Mouse (Mus musculus) megakaryocyte-erythroid progenitor cell, adult 5-6 weeks (primary cell): Measurements from ENCODE around the gene Fam221a. TPM values are rescaled to one million over a fixed set of nuclear protein-coding genes. Genes with fewer than 3 reads are reported as not detected.
"Not testable (repeated sequence)": the region's sequence is repeated elsewhere in the genome, so short reads cannot be mapped to it uniquely, and the experiment has no call there.

Source experiments
- ATAC-seq: replicated peaks from 2 replicates; pipeline ENCODE4 v1.8.0; 2016; ENCODE audit warnings: mild to moderate bottlenecking, inconsistent platforms; ENCODE audit not compliant: severe bottlenecking, poor library complexity, low FRiP score, low TSS enrichment
- total RNA-seq, 2 experiments: library from RNA; stranded (forward) in 1 of 2; stranded (reverse) in 1 of 2; fragments of 200-1000, 215-1000 nt in 1 of 2; fragments of >200 nt in 1 of 2; fragmentation: Nextera tagmentation in 1 of 2; gene quantifications; 2 replicates each; pipeline ENCODE4 v1.2.3; 2014 to 2017

Gene Fam221a
- total RNA-seq, 2 experiments from 2014 or later: 2.0 to 7.5 TPM

- ATAC-seq: peak; percentile 91
Observed at GRCm38 (mm10) chr6:49372705-49373104, 5.2 kb downstream of the Fam221a start.

GRCm38 (mm10) chr6:49373943-49374342 lies 6.4 kb downstream of the Fam221a start:
- no peak for ATAC-seq

GRCm38 (mm10) chr6:49378328-49378727 lies 10.8 kb downstream of the Fam221a start:
- no peak for ATAC-seq

GRCm38 (mm10) chr6:49394276-49394675 lies 26.7 kb downstream of the Fam221a start:
- ATAC-seq: no peak

GRCm38 (mm10) chr6:49395316-49395715 lies 27.8 kb downstream of the Fam221a start, which contains the start of gene Stk31:
TSS of gene Stk31 (plus strand) at chr6:49395604.
- no peak for ATAC-seq

GRCm38 (mm10) chr6:49397466-49397865 lies 29.9 kb downstream of the Fam221a start:
- ATAC-seq: 0 out of 2 replicates have a peak, but pooled peaks have one; percentile 74

- no peak for ATAC-seq
Observed at GRCm38 (mm10) chr6:49398365-49398764, 30.8 kb downstream of the Fam221a start.

GRCm38 (mm10) chr6:49410830-49411229 lies 43.3 kb downstream of the Fam221a start:
- ATAC-seq: no peak

GRCm38 (mm10) chr6:49412967-49413366 lies 45.4 kb downstream of the Fam221a start:
- ATAC-seq: not testable (repeated sequence)

- ATAC-seq: no peak
Observed at GRCm38 (mm10) chr6:49415971-49416370, 48.4 kb downstream of the Fam221a start.

- ATAC-seq: no peak
Observed at GRCm38 (mm10) chr6:49437306-49437705, 69.8 kb downstream of the Fam221a start.

Other genes with a start within 250 kb of the Fam221a start
- 0.17 TPM in 1 of 2 replicates, not detected in the other for gene Igf2bp3, start 152.8 kb upstream of the Fam221a start, total RNA-seq (2014; fragmentation: Nextera tagmentation)
- not detected in 2 replicates for gene Igf2bp3, start 152.8 kb upstream of the Fam221a start, total RNA-seq (2017)
- gene Tra2a, start 103.7 kb upstream of the Fam221a start, total RNA-seq (2014; fragmentation: Nextera tagmentation): 160 and 198 TPM in 2 replicates
- gene Tra2a, start 103.7 kb upstream of the Fam221a start, total RNA-seq (2017): 184 and 193 TPM in 2 replicates
- gene Ccdc126, start 48.5 kb upstream of the Fam221a start, total RNA-seq (2014; fragmentation: Nextera tagmentation): 0.70 and 3.1 TPM in 2 replicates
- gene Ccdc126, start 48.5 kb upstream of the Fam221a start, total RNA-seq (2017): 0.94 and 2.1 TPM in 2 replicates
- gene Stk31, start 27.9 kb downstream of the Fam221a start, total RNA-seq (2014; fragmentation: Nextera tagmentation): not detected in 2 replicates
- not detected in 2 replicates for gene Stk31, start 27.9 kb downstream of the Fam221a start, total RNA-seq (2017)